Comparison of ENCODE assay signal across 8 mouse cellular contexts in genomic region chr14:14904750-14905529, GRCm38 (mm10).
A peak's percentile ranks its signal among the peaks of the same experiment; 100 is the strongest.
DNase-seq lines count a peak whose midpoint lies in the region; ATAC-seq and TF ChIP-seq lines count a peak whose summit lies in the region.

No protein-coding gene starts in this region.

- DNase-seq in MEL (ENCODE audit: low read depth, low spot score) = peak; percentile 12
- DNase-seq in cerebellum, adult 9-10 months = peak; percentile 80
- DNase-seq in frontal cortex, adult 2 months (ENCODE audit: extremely low spot score in 1 of 2, low spot score in 1 of 2) = peak; percentile 52 to 90
- peak; percentile 74 for DNase-seq in hindbrain, embryonic 11.5 days (ENCODE audit: low spot score)
- DNase-seq in layer of hippocampus, adult 9-10 months (ENCODE audit: low spot score) = peak; percentile 63
- peak; percentile 88 for DNase-seq in lung, embryonic 14.5 days
- DNase-seq in ovary, adult 18-20 months (ENCODE audit: low spot score) = peak; percentile 26
- DNase-seq in thymus, postnatal 10 days (ENCODE audit: low spot score in 2 of 2) = peak; percentile 29 to 70

- peak in 2 of 3 experiments; percentile 17 to 18; a peak in 2 of 6 replicates for TF ChIP-seq CTCF in MEL (IDR thresholded peaks at IDR 0.05 in 2 of 3, conservative IDR thresholded peaks at IDR 0.05 in 1 of 3; ENCODE audit: control insufficient read depth in 1 of 3, insufficient read depth in 1 of 3, low read depth in 2 of 3, low read length in 3 of 3, poor library complexity in 1 of 3, severe bottlenecking in 1 of 3)
- peak; percentile 81 for TF ChIP-seq CTCF in lung, embryonic 14.5 days (IDR thresholded peaks at IDR 0.05; ENCODE audit: low read depth)

- H3K4me1 ChIP-seq in MEL (ENCODE audit: control insufficient read depth in 1 of 2, insufficient read depth in 2 of 2, low read length in 2 of 2) = no peaks in the 10 kb centered on the region
- H3K4me1 ChIP-seq in hindbrain, embryonic 11.5 days (replicated peaks; ENCODE audit: control insufficient read depth, insufficient read depth, low read length) = no peaks in the 10 kb centered on the region
- H3K4me1 ChIP-seq in lung, embryonic 14.5 days (ENCODE audit: insufficient read depth) = no peaks in the 10 kb centered on the region

- no peak overlapping the region for H3K9ac ChIP-seq in MEL (ENCODE audit: control insufficient read depth, low read depth, low read length, poor library complexity, severe bottlenecking)
- no peak overlapping the region for H3K9ac ChIP-seq in hindbrain, embryonic 11.5 days (ENCODE audit: low read depth, low read length)
- H3K9ac ChIP-seq in lung, embryonic 14.5 days = no peak overlapping the region

- peak; percentile 71; the same call in 1 of the 2 replicates for ATAC-seq in hindbrain, embryonic 11.5 days (ENCODE audit: low FRiP score)
- ATAC-seq in lung, embryonic 14.5 days (ENCODE audit: insufficient read depth) = peak; percentile 83

- no peaks in the 10 kb centered on the region for H3K9me3 ChIP-seq in MEL (replicated peaks; ENCODE audit: insufficient read depth, low read length)
- H3K9me3 ChIP-seq in hindbrain, embryonic 11.5 days (ENCODE audit: control insufficient read depth, low read length) = no peaks in the 10 kb centered on the region
- no peaks in the 10 kb centered on the region for H3K9me3 ChIP-seq in lung, embryonic 14.5 days (ENCODE audit: low read depth, low read length)

- no peaks in the 10 kb centered on the region for H3K36me3 ChIP-seq in MEL (ENCODE audit: control insufficient read depth in 1 of 2, insufficient read depth in 2 of 2, low read length in 2 of 2)
- no peaks in the 10 kb centered on the region for H3K36me3 ChIP-seq in hindbrain, embryonic 11.5 days (ENCODE audit: control insufficient read depth, insufficient read depth, low read length)
- no peaks in the 10 kb centered on the region for H3K36me3 ChIP-seq in lung, embryonic 14.5 days (ENCODE audit: insufficient read depth)

- H3K4me3 ChIP-seq in MEL (ENCODE audit: control insufficient read depth in 1 of 2, insufficient read depth in 1 of 2, low read depth in 2 of 2, low read length in 2 of 2) = no peak overlapping the region
- H3K4me3 ChIP-seq in hindbrain, embryonic 11.5 days (ENCODE audit: low read depth, low read length) = no peak overlapping the region
- H3K4me3 ChIP-seq in lung, embryonic 14.5 days (ENCODE audit: low read depth, low read length) = no peak overlapping the region

- no peaks in the 10 kb centered on the region for H3K79me2 ChIP-seq in MEL (ENCODE audit: control insufficient read depth, insufficient read depth, low read length, poor library complexity)

- no peak overlapping the region for H3K4me2 ChIP-seq in hindbrain, embryonic 11.5 days (replicated peaks; ENCODE audit: low read depth, low read length)
- H3K4me2 ChIP-seq in lung, embryonic 14.5 days = peak overlapping the region; percentile 50

- no peak for TF ChIP-seq EP300 in MEL (IDR thresholded peaks at IDR 0.05; ENCODE audit: low read depth in 1 of 2, low read length in 2 of 2)

- TF ChIP-seq RAD21 in MEL (IDR thresholded peaks at IDR 0.05; ENCODE audit: low read depth, low read length) = no peak

- H3K27ac ChIP-seq in MEL (ENCODE audit: control insufficient read depth, low read depth, low read length) = no peak overlapping the region
- H3K27ac ChIP-seq in hindbrain, embryonic 11.5 days (ENCODE audit: low read depth, low read length) = no peak overlapping the region
- no peak overlapping the region for H3K27ac ChIP-seq in lung, embryonic 14.5 days (ENCODE audit: low read depth)

- TF ChIP-seq POLR2A in MEL (IDR thresholded peaks at IDR 0.05; ENCODE audit: control insufficient read depth in 1 of 2, insufficient read depth in 1 of 2, low read depth in 1 of 2, low read length in 2 of 2, poor library complexity in 1 of 2) = no peak

- 19% methylated on average over 9 of the region's 9 CpGs for WGBS in hindbrain, embryonic 11.5 days
- 16% methylated on average over 9 of the region's 9 CpGs for WGBS in lung, embryonic 14.5 days

- no peaks in the 10 kb centered on the region for H3K27me3 ChIP-seq in MEL (ENCODE audit: control insufficient read depth in 1 of 2, insufficient read depth in 2 of 2, low read length in 2 of 2)
- no peaks in the 10 kb centered on the region for H3K27me3 ChIP-seq in hindbrain, embryonic 11.5 days (ENCODE audit: control insufficient read depth, insufficient read depth, low read length)
- H3K27me3 ChIP-seq in lung, embryonic 14.5 days (ENCODE audit: insufficient read depth, low read length) = no peaks in the 10 kb centered on the region

TF ChIP-seq in MEL, 35 proteins besides CTCF, POLR2A, EP300 and RAD21:
- TF ChIP-seq USF2 (IDR thresholded peaks at IDR 0.05; ENCODE audit: borderline replicate concordance in 1 of 2, insufficient read depth in 1 of 2, low read depth in 1 of 2, low read length in 2 of 2) = no peak
- TF ChIP-seq POLR2AphosphoS5 (IDR thresholded peaks at IDR 0.05; ENCODE audit: borderline replicate concordance, low read depth, low read length) = no peak
- TF ChIP-seq NELFE (IDR thresholded peaks at IDR 0.05; ENCODE audit: low read depth, low read length) = no peak
- TF ChIP-seq TAL1 (IDR thresholded peaks at IDR 0.05; ENCODE audit: low read length) = no peak

Comparison
In these comparisons a context has a peak if more than half of its experiments do, and no peak if none do; other contexts are left out.
1. DNase-seq: peak in every context shown above with its lines; median percentile 88 in lung, embryonic 14.5 days; 80 in cerebellum, adult 9-10 months; 74 in hindbrain, embryonic 11.5 days; 71 in frontal cortex, adult 2 months; 63 in layer of hippocampus, adult 9-10 months; 50 in thymus, postnatal 10 days; 26 in ovary, adult 18-20 months; 12 in MEL.